Mouse (Mus musculus) small intestine, adult 2 months (tissue): ENCODE measurements around the gene Thy1.

Source experiments
- CTCF ChIP-seq: fragments of 200-500 bp; IDR thresholded peaks from 2 replicates; pipeline ENCODE4 v1.5.1; 2012; ENCODE audit warnings: low read depth, mild to moderate bottlenecking, control low read depth, inconsistent platforms, low read length, moderate library complexity, mixed read lengths; ENCODE audit not compliant: insufficient replicate concordance, insufficient read length; ENCODE audit errors: extremely low read depth
- POLR2A ChIP-seq: fragments of 200-500 bp; IDR thresholded peaks from 2 replicates; pipeline ENCODE4 v1.6.1; 2012; ENCODE audit warnings: low read depth, mild to moderate bottlenecking, control low read depth, inconsistent platforms, low read length, moderate library complexity

DNA sequence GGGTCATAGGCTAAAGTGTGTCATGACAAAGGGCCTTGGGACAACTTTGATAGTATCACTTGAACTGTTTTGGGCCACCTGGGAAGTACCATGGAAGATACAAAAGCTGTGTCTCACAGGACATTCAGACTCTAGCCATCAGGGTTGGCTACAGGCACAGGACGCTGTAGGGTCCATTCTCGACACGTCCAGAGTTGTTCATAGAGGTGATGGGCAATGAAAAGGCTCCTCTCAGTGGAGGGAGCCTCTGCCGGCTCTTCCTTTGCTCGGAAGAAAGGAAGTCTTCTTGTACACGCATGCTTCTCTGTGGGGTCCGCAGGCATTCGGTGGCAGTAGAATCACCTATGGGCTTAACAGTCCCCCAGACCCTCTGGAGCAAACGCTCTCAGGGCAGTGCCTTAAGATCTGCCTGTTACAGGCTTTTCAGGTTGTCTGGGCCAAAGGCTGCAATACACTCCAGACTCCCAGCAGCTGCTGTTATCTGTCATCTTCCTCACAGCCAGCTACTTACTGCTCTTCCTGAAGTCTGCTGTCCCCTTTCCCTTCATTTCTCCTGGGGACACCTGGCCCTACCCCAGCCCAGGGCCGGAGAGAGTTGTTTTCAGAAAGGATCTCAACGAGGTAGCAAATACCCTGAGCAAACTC, 34.2 kb downstream of the Thy1 start:
- TF ChIP-seq CTCF (no peak), POLR2A (no peak)
